Mouse (Mus musculus): ENCODE results near the gene Gpr132.

DNA sequence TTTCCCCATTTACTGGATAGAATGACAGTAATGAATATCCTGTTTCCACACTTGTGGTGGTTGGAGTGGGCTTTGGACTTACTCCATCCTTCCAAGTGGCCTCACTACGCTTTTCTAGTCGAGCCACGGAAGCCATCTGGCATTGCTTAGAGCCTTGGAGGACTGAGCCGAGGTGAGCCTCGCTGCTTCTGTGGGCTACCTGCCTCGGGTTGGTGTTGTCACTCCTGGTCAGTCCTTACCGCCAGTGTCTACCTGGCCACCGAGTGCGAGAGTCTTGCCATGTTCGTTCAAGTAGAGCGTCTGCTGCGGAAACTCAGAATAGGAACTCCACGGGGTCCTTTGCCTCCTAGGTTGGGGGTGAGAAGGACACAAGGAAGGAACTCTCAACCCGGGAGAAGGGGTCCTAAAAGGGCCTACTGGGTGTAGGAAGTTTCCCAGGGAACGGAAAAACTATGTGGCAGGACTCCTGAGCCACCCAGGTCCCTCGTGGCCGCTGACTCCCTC lies 9.1 kb upstream of the Gpr132 start:
- TF ChIP-seq POLR2A (IDR thresholded peaks at IDR 0.05; ENCODE audit: extremely low read depth, insufficient read depth, low read length) (no peak), CTCF (IDR thresholded peaks at IDR 0.05; ENCODE audit: extremely low read depth, insufficient read depth, low read length) (no peak)

Measured in cortical plate, adult 2 months (tissue).